Comparison of ENCODE assay signal across 26 mouse cellular contexts in the genomic region with DNA sequence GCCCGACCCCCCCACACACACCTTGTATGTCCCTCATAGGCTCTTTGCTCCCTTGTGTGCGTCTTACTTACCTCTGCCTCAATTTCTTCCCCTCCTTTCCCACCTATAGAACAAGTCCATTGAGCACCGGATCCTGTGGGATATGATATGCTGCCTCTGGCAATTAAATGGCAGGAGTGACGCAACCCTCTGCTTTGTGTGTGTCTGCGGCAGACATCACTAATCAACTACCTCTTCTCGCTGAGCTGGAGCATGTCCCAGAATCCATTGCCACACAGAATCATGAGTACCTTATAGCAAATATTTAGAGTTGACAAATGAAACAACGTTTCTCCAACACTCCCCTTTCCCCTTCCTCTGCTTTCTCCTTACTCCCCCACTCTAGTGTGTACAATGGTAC.
DNase-seq lines count a peak whose midpoint lies in the region; ATAC-seq and TF ChIP-seq lines count a peak whose summit lies in the region.
"Had no signal": no experiment of that assay in that cellular context is flagged by ENCODE, and none has a peak within 500 bp of the region (broad histone marks: within the 10 kb centered on the region; RNA-seq: fewer than 3 reads in every experiment).

No protein-coding gene starts in this region.

- TF ChIP-seq CTCF in lung, embryonic 14.5 days (IDR thresholded peaks at IDR 0.05; ENCODE audit: low read depth): no peak
- no peak for TF ChIP-seq CTCF in C2C12 (IDR thresholded peaks at IDR 0.05; ENCODE audit: control insufficient read depth, insufficient read depth, insufficient read length)

- no peak overlapping the region for H3K27ac ChIP-seq in lung, embryonic 14.5 days (ENCODE audit: low read depth)
- no peak overlapping the region for H3K27ac ChIP-seq in kidney, embryonic 16.5 days (ENCODE audit: low read length)
- H3K27ac ChIP-seq: gastrocnemius, adult 2 months; heart, embryonic 15.5 days; hindbrain, embryonic 15.5 days had no signal

- 65% methylated on average over 7 of the region's 7 CpGs for WGBS in lung, embryonic 14.5 days
- WGBS in kidney, embryonic 16.5 days: 73% methylated on average over 7 of the region's 7 CpGs

- H3K27me3 ChIP-seq in lung, embryonic 14.5 days (ENCODE audit: insufficient read depth, low read length): no peaks in the 10 kb centered on the region
- no peaks in the 10 kb centered on the region for H3K27me3 ChIP-seq in C2C12 (ENCODE audit: control insufficient read depth, insufficient read depth, insufficient read length)
- no peaks in the 10 kb centered on the region for H3K27me3 ChIP-seq in kidney, embryonic 16.5 days (ENCODE audit: insufficient read depth, low read length)
- H3K27me3 ChIP-seq: heart, embryonic 12.5 days; heart, embryonic 15.5 days; hindbrain, embryonic 15.5 days had no signal

- no peaks in the 10 kb centered on the region for H3K79me2 ChIP-seq in C2C12 (ENCODE audit: control insufficient read depth, insufficient read depth)

- H3K9ac ChIP-seq in lung, embryonic 14.5 days: no peak overlapping the region
- H3K9ac ChIP-seq in kidney, embryonic 16.5 days (replicated peaks; ENCODE audit: low read length): no peak overlapping the region
- H3K9ac ChIP-seq: forebrain, postnatal 0 days; heart, embryonic 12.5 days; heart, embryonic 15.5 days; hindbrain, embryonic 15.5 days had no signal

- peak; percentile 21 for DNase-seq in lung, embryonic 14.5 days
- no peak for DNase-seq in lung, adult 18-20 months
- DNase-seq in fat pad, adult 2 months (ENCODE audit: extremely low read depth, low read depth, low spot score): peak; percentile 25
- DNase-seq in gastrocnemius, postnatal 36 days: no peak
- DNase-seq: adrenal gland, adult 8-10 months; adrenal gland, postnatal 25 days; B cell, adult 2 months; cerebellum, adult 11-12 months; cerebellum, adult 8-10 months; cerebellum, postnatal 10 days; cerebellum, postnatal 36 days; embryo, embryonic 11 days; forebrain, postnatal 0 days; gastrocnemius, adult 2 months; gastrocnemius, postnatal 14 days; heart, adult 18-20 months; heart, postnatal 10 days; heart, postnatal 36 days had no signal

- H3K4me1 ChIP-seq in lung, embryonic 14.5 days (ENCODE audit: insufficient read depth): no peaks in the 10 kb centered on the region
- 0 out of 2 replicates have a peak, but pooled peaks cover 3% of the 10 kb centered on the region for H3K4me1 ChIP-seq in kidney, embryonic 16.5 days (ENCODE audit: insufficient read depth, low read length)
- H3K4me1 ChIP-seq: heart, embryonic 12.5 days; heart, embryonic 15.5 days; hindbrain, embryonic 15.5 days had no signal

- no peak overlapping the region for H3K4me3 ChIP-seq in lung, embryonic 14.5 days (ENCODE audit: low read depth, low read length)
- H3K4me3 ChIP-seq in C2C12 (ENCODE audit: insufficient read depth, poor library complexity, severe bottlenecking): no peak overlapping the region
- H3K4me3 ChIP-seq in kidney, embryonic 16.5 days (ENCODE audit: low read length): no peak overlapping the region
- H3K4me3 ChIP-seq: gastrocnemius, adult 2 months; heart, embryonic 12.5 days; heart, embryonic 15.5 days; hindbrain, embryonic 15.5 days had no signal

- no peaks in the 10 kb centered on the region for H3K79me3 ChIP-seq in C2C12 (ENCODE audit: low read depth)

- no peaks in the 10 kb centered on the region for H3K36me3 ChIP-seq in lung, embryonic 14.5 days (ENCODE audit: insufficient read depth)
- no peaks in the 10 kb centered on the region for H3K36me3 ChIP-seq in C2C12 (ENCODE audit: control insufficient read depth, insufficient read depth)
- no peaks in the 10 kb centered on the region for H3K36me3 ChIP-seq in kidney, embryonic 16.5 days (ENCODE audit: insufficient read depth, low read length)
- H3K36me3 ChIP-seq: heart, embryonic 12.5 days; heart, embryonic 15.5 days; hindbrain, embryonic 15.5 days had no signal

- H3ac ChIP-seq in C2C12 (ENCODE audit: control insufficient read depth, insufficient read length, low read depth): no peak overlapping the region

- H3K4me2 ChIP-seq in lung, embryonic 14.5 days: no peak overlapping the region
- H3K4me2 ChIP-seq in kidney, embryonic 16.5 days (replicated peaks; ENCODE audit: low read depth, low read length): no peak overlapping the region
- H3K4me2 ChIP-seq: heart, embryonic 12.5 days; heart, embryonic 15.5 days; hindbrain, embryonic 15.5 days had no signal

- intact Hi-C loops in gastrocnemius, postnatal 36 days (cut with DNase I): no loop called here

- ATAC-seq in lung, embryonic 14.5 days (ENCODE audit: insufficient read depth): no peak
- no peak for ATAC-seq in kidney, embryonic 16.5 days (ENCODE audit: low FRiP score, low TSS enrichment)
- ATAC-seq: activated CD4-positive, CD25-positive, alpha-beta regulatory T cell, adult 4 months; CD4-positive, CD25-positive, alpha-beta regulatory T cell, adult 4 months; forebrain, embryonic 14.5 days; forebrain, postnatal 0 days had no signal

- H3K9me3 ChIP-seq in lung, embryonic 14.5 days (ENCODE audit: low read depth, low read length): no peaks in the 10 kb centered on the region
- no peaks in the 10 kb centered on the region for H3K9me3 ChIP-seq in kidney, embryonic 16.5 days (ENCODE audit: low read length)
- H3K9me3 ChIP-seq: heart, embryonic 12.5 days; heart, embryonic 15.5 days; hindbrain, embryonic 15.5 days had no signal

TF ChIP-seq in C2C12, 6 proteins besides CTCF, POLR2A, EP300 and RAD21:
- no peak for TF ChIP-seq MYOD1 (IDR thresholded peaks at IDR 0.05; ENCODE audit: control insufficient read depth, insufficient read length, low read depth)
- no peak for TF ChIP-seq USF1 (IDR thresholded peaks at IDR 0.05; ENCODE audit: low read depth)
- TF ChIP-seq MYOG (IDR thresholded peaks at IDR 0.05; ENCODE audit: control insufficient read depth, extremely low read depth, insufficient read length): no peak
- peak; percentile 73 for TF ChIP-seq CEBPB (IDR thresholded peaks at IDR 0.05; ENCODE audit: low read depth)

Comparison
In these comparisons a context has a peak if more than half of its experiments do, and no peak if none do; other contexts are left out.
1. DNase-seq: peak in lung, embryonic 14.5 days (single experiment) and fat pad, adult 2 months (single experiment); none in lung, adult 18-20 months (0 of 2) and gastrocnemius, postnatal 36 days (0 of 2).